Mouse (Mus musculus) frontal cortex, adult 2 months (tissue): ENCODE measurements at regions not wholly inside any gene's neighbourhood (a gene's known extent, or its start where the extent isn't known, plus 50 kb on each side); places are given as distances from the start of the nearest gene placed in this dataset.
A peak's percentile ranks its signal among the peaks of the same experiment; 100 is the strongest.

Source experiments
- DNase-seq, 2 experiments: peaks; one replicate each; pipeline ENCODE4 v3.0.0; 2022; ENCODE audit warnings: low spot score in 1 of 2; ENCODE audit errors: extremely low spot score in 1 of 2

- no peak for DNase-seq
Measured at GRCm38 (mm10) chr13:70115576-70115975, 313.4 kb downstream of the Med10 start.

- no peak for DNase-seq
Measured at GRCm38 (mm10) chr13:70124860-70125545, 322.8 kb downstream of the Med10 start.

GRCm38 (mm10) chr13:70127310-70127709 is 325.1 kb downstream of the Med10 start:
- DNase-seq, result peak; percentile 10 to 41

- DNase-seq, result no peak
Measured at GRCm38 (mm10) chr13:70134544-70134943, 332.3 kb downstream of the Med10 start.

- DNase-seq, result no peak
Measured at GRCm38 (mm10) chr13:70136209-70136608, 334.0 kb downstream of the Med10 start.

GRCm38 (mm10) chr13:70144461-70144860 is 342.3 kb downstream of the Med10 start:
- DNase-seq, result no peak

GRCm38 (mm10) chr13:70145466-70145865 is 343.3 kb downstream of the Med10 start:
- no peak for DNase-seq

GRCm38 (mm10) chr13:70149041-70149898 is 347.1 kb downstream of the Med10 start:
- no peak for DNase-seq

- no peak for DNase-seq
Measured at GRCm38 (mm10) chr13:70149899-70150184, 347.6 kb downstream of the Med10 start.

- DNase-seq, result no peak
Measured at GRCm38 (mm10) chr13:70153062-70153461, 350.9 kb downstream of the Med10 start.

- DNase-seq, result no peak
Measured at GRCm38 (mm10) chr13:70155596-70155995, 353.4 kb downstream of the Med10 start.

GRCm38 (mm10) chr13:70156975-70157588 is 354.9 kb downstream of the Med10 start:
- DNase-seq, result no peak

- no peak for DNase-seq
Measured at GRCm38 (mm10) chr13:70159065-70159464, 356.9 kb downstream of the Med10 start.

- peak; percentile 58 to 75 for DNase-seq
Measured at GRCm38 (mm10) chr13:70159604-70160003, 357.4 kb downstream of the Med10 start.

GRCm38 (mm10) chr13:70162115-70162514 is 359.9 kb downstream of the Med10 start:
- DNase-seq, result no peak

GRCm38 (mm10) chr13:70165511-70166225 is 363.5 kb downstream of the Med10 start:
- DNase-seq, result no peak

GRCm38 (mm10) chr13:70167747-70168146 is 365.6 kb downstream of the Med10 start:
- DNase-seq, result no peak

- DNase-seq, result no peak
Measured at GRCm38 (mm10) chr13:70168906-70169305, 366.7 kb downstream of the Med10 start.

GRCm38 (mm10) chr13:70177066-70177465 is 374.9 kb downstream of the Med10 start:
- no peak for DNase-seq

- DNase-seq, result no peak
Measured at GRCm38 (mm10) chr13:70178073-70178491, 375.9 kb downstream of the Med10 start.

GRCm38 (mm10) chr13:70190978-70191377 is 388.8 kb downstream of the Med10 start:
- no peak for DNase-seq
